Mouse (Mus musculus): ENCODE measurements around the gene 4930590J08Rik. TPM values are rescaled to one million over a fixed set of nuclear protein-coding genes. Genes with fewer than 3 reads are reported as not detected.

4930590J08Rik gene
- polyA plus RNA-seq, 1 experiment, result not detected

GRCm38 (mm10) chr6:91978371-91979300, 76.0 kb downstream of the 4930590J08Rik start, which contains the start of gene Fgd5:
Gene Fgd5 (plus strand): TSS chr6:91978878.
- TF ChIP-seq POLR2A (IDR thresholded peaks at IDR 0.05; ENCODE audit: insufficient read depth, low read depth, low read length), result no peak
- no peak for TF ChIP-seq CTCF (IDR thresholded peaks at IDR 0.05; ENCODE audit: insufficient read depth, low read depth, low read length)
- peak within 1 kb of the TSS; percentile 51 for H3K4me3 ChIP-seq (ENCODE audit: insufficient read depth, low read depth, low read length)
- WGBS, result 4% methylated on average over 58 of the region's 62 CpGs
- no peak within 1 kb of the TSS for H3K27ac ChIP-seq (ENCODE audit: insufficient read depth, low read depth, low read length)
- peaks cover 17% of the 10 kb centered on the region for H3K4me1 ChIP-seq (ENCODE audit: control insufficient read depth, insufficient read depth, low read length)

DNA sequence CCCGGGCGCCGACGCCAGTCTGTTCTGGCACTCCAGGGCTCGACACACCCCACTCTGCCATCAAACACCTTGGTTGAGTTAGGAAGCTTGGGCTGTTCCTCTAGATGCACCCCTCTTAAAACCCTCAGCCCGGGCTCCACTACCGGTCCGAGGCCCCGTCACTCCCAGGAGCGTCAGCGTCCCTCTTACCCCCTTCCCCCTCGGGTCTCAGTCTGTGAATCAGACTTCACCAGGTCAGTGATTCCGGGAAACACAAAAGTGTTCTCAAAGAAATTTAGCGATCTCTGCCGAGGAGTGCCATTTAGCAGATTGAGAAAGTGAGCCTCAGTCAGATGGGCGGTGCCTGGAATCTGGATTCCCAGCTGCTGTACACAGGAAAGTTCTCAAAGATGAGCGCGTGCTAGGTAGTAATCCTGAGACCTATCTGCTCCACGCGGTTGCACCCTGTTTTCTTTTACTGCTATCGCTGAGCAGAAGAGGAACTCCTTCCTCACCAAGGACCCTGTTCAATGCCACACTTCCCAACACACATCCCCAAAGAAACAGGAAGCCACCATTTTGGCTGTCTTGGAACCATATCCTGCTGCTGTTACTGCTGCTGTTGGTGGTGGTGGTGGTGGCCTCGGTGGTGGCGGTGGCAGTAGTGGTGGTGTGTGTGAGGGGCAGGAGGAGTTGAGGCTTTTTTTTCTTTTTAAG, 76.8 kb downstream of the 4930590J08Rik start:
- 35% methylated on average over 23 of the region's 23 CpGs for WGBS
- peaks cover 17% of the 10 kb centered on the region for H3K4me1 ChIP-seq (ENCODE audit: control insufficient read depth, insufficient read depth, low read length)
- TF ChIP-seq POLR2A (IDR thresholded peaks at IDR 0.05; ENCODE audit: insufficient read depth, low read depth, low read length), result no peak
- peak overlapping the region; percentile 51 for H3K4me3 ChIP-seq (ENCODE audit: insufficient read depth, low read depth, low read length)
- H3K27ac ChIP-seq (ENCODE audit: insufficient read depth, low read depth, low read length), result no peak overlapping the region

DNA sequence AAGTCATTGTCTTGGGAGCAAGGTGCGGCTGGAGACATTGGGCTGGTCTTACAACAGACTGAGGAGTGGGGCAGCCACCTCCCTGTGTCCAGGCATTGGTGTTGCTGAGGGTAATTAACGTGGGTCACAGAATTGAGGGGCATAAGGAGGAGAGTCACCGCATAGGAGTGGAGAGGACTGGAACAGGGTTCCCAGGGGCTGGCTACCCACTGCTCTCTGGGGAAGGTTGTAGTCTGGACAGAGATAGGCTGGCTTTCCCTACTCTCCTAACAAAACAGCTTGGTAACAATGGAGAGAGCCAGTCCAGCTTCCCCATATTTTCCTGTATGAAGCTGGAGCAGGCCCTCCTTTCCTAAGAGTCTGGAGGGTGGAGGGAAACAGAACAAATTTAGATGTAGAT, 77.4 kb downstream of the 4930590J08Rik start:
- H3K4me3 ChIP-seq (ENCODE audit: insufficient read depth, low read depth, low read length), result no peak overlapping the region
- H3K4me1 ChIP-seq (ENCODE audit: control insufficient read depth, insufficient read depth, low read length), result peaks cover 17% of the 10 kb centered on the region
- 86% methylated on average over 3 of the region's 3 CpGs for WGBS
- TF ChIP-seq POLR2A (IDR thresholded peaks at IDR 0.05; ENCODE audit: insufficient read depth, low read depth, low read length) (no peak), CTCF (IDR thresholded peaks at IDR 0.05; ENCODE audit: insufficient read depth, low read depth, low read length) (no peak)
- H3K27ac ChIP-seq (ENCODE audit: insufficient read depth, low read depth, low read length), result no peak overlapping the region

DNA sequence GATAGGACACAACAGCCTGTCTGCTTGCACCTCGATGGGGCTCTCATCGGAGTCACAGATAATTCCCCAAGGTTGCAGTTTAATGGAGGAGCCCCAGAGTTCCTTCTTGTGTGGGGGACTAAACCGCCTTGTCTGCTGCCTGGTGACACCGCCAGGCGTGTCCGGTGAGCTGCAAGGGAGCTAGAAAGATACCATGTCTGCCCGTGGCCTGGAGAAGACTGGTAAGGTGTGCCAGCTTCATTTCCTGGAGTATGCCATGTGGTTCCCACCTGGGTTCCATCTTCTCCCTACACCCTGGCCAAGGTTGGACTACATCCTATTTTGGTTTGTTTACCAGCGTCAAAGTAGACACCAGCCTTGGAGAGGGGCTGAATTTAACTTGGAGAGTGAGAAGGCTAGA, 87.5 kb downstream of the 4930590J08Rik start:
- WGBS, result 92% methylated on average over 8 of the region's 8 CpGs
- Histone ChIP-seq H3K4me1 (ENCODE audit: control insufficient read depth, insufficient read depth, low read length) (0 out of 2 replicates have a peak, but pooled peaks cover 2% of the 10 kb centered on the region), H3K4me3 (ENCODE audit: insufficient read depth, low read depth, low read length) (no peak overlapping the region), H3K27ac (ENCODE audit: insufficient read depth, low read depth, low read length) (no peak overlapping the region)
- TF ChIP-seq POLR2A (IDR thresholded peaks at IDR 0.05; ENCODE audit: insufficient read depth, low read depth, low read length), result no peak
- no peak for TF ChIP-seq CTCF (IDR thresholded peaks at IDR 0.05; ENCODE audit: insufficient read depth, low read depth, low read length)

GRCm38 (mm10) chr6:91992823-91993222, 90.2 kb downstream of the 4930590J08Rik start:
- TF ChIP-seq POLR2A (IDR thresholded peaks at IDR 0.05; ENCODE audit: insufficient read depth, low read depth, low read length) (no peak), CTCF (IDR thresholded peaks at IDR 0.05; ENCODE audit: insufficient read depth, low read depth, low read length) (no peak)
- Histone ChIP-seq H3K27ac (ENCODE audit: insufficient read depth, low read depth, low read length) (no peak overlapping the region), H3K4me3 (ENCODE audit: insufficient read depth, low read depth, low read length) (no peak overlapping the region), H3K4me1 (ENCODE audit: control insufficient read depth, insufficient read depth, low read length) (0 out of 2 replicates have a peak, but pooled peaks cover 2% of the 10 kb centered on the region)
- 86% methylated on average over 2 of the region's 2 CpGs for WGBS

- 81% methylated on average over 8 of the region's 8 CpGs for WGBS
- Histone ChIP-seq H3K27ac (ENCODE audit: insufficient read depth, low read depth, low read length) (no peak overlapping the region), H3K4me1 (ENCODE audit: control insufficient read depth, insufficient read depth, low read length) (0 out of 2 replicates have a peak, but pooled peaks cover 2% of the 10 kb centered on the region), H3K4me3 (ENCODE audit: insufficient read depth, low read depth, low read length) (no peak overlapping the region)
- no peak for TF ChIP-seq CTCF (IDR thresholded peaks at IDR 0.05; ENCODE audit: insufficient read depth, low read depth, low read length)
- no peak for TF ChIP-seq POLR2A (IDR thresholded peaks at IDR 0.05; ENCODE audit: insufficient read depth, low read depth, low read length)
Measured at GRCm38 (mm10) chr6:91993795-91994505, 91.3 kb downstream of the 4930590J08Rik start.

- WGBS, result 65% methylated on average over 8 of the region's 8 CpGs
- TF ChIP-seq CTCF (IDR thresholded peaks at IDR 0.05; ENCODE audit: insufficient read depth, low read depth, low read length) (no peak), POLR2A (IDR thresholded peaks at IDR 0.05; ENCODE audit: insufficient read depth, low read depth, low read length) (no peak)
- H3K27ac ChIP-seq (ENCODE audit: insufficient read depth, low read depth, low read length), result no peak overlapping the region
- no peaks in the 10 kb centered on the region for H3K4me1 ChIP-seq (ENCODE audit: control insufficient read depth, insufficient read depth, low read length)
- H3K4me3 ChIP-seq (ENCODE audit: insufficient read depth, low read depth, low read length), result no peak overlapping the region
Measured at GRCm38 (mm10) chr6:91996072-91996471, 93.5 kb downstream of the 4930590J08Rik start.

Other genes starting within 250 kb of the 4930590J08Rik start
- 322 TPM in 1 of 2 replicates, not detected in the other for gene Slc6a6, start 218.8 kb upstream of the 4930590J08Rik start, polyA plus RNA-seq (2012; ENCODE audit: insufficient read depth, insufficient read length, low replicate concordance, missing spikeins)
- gene Grip2, start 75.6 kb upstream of the 4930590J08Rik start, polyA plus RNA-seq (2012; ENCODE audit: insufficient read depth, insufficient read length, low replicate concordance, missing spikeins), result not detected in 2 replicates
- gene Ccdc174, start 24.8 kb upstream of the 4930590J08Rik start, polyA plus RNA-seq (2012; ENCODE audit: insufficient read depth, insufficient read length, low replicate concordance, missing spikeins), result not detected in 2 replicates
- not detected in 2 replicates for gene Fgd5, start 76.1 kb downstream of the 4930590J08Rik start, polyA plus RNA-seq (2012; ENCODE audit: insufficient read depth, insufficient read length, low replicate concordance, missing spikeins)
- not detected in 2 replicates for gene Nr2c2, start 188.6 kb downstream of the 4930590J08Rik start, polyA plus RNA-seq (2012; ENCODE audit: insufficient read depth, insufficient read length, low replicate concordance, missing spikeins)

Measured in olfactory bulb, adult 2 months (tissue).